Mouse (Mus musculus): Measurements from ENCODE around the gene Pfkfb3. TPM values are rescaled to one million over a fixed set of nuclear protein-coding genes. Genes with fewer than 3 reads are reported as not detected.
A peak's percentile ranks its signal among the peaks of the same experiment; 100 is the strongest.

The Pfkfb3 gene
- polyA plus RNA-seq, 1 experiment from 2014 or later, result 12.2 TPM

GRCm38 (mm10) chr2:11445722-11446121 is 108.2 kb downstream of the Pfkfb3 start:
- Histone ChIP-seq H3K9ac (replicated peaks; ENCODE audit: low read length) (no peak overlapping the region), H3K4me2 (ENCODE audit: low read depth, low read length) (no peak overlapping the region), H3K9me3 (replicated peaks; ENCODE audit: control insufficient read depth, low read length) (no peaks in the 10 kb centered on the region), H3K4me1 (ENCODE audit: control insufficient read depth, insufficient read depth, low read length) (no peaks in the 10 kb centered on the region), H3K27me3 (ENCODE audit: control insufficient read depth, insufficient read depth, low read length) (no peaks in the 10 kb centered on the region), H3K36me3 (replicated peaks; ENCODE audit: control insufficient read depth, insufficient read depth, low read depth, low read length) (no peaks in the 10 kb centered on the region), H3K27ac (replicated peaks; ENCODE audit: low read depth, low read length) (no peak overlapping the region), H3K4me3 (ENCODE audit: low read depth, low read length) (no peak overlapping the region)
- 83% methylated on average over 3 of the region's 3 CpGs for WGBS
- ATAC-seq (replicated peaks; ENCODE audit: insufficient number of reproducible peaks, low FRiP score, low TSS enrichment, low read depth) (no peak), DNase-seq (ENCODE audit: low spot score) (no peak)

DNA sequence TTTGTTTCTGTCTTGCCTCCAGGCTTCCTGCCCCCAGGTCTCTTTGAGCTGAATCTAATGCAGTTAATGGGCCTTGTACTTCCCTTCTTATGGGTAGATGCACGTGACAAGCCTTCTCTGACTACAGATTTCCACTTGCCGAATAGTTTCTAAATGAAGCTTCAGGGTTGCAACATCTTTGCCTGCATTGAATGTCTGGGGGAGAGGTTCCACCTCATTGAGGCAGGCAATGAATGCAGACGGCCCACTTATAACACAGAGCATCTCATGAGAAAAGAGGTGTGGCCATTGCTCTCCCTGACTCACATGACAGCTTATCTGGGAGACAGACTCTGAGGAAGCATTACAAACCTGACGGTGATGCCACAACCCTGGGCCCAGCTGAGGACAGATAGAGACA is 112.0 kb downstream of the Pfkfb3 start:
- no peak for ATAC-seq (replicated peaks; ENCODE audit: insufficient number of reproducible peaks, low FRiP score, low TSS enrichment, low read depth)
- no peak overlapping the region for H3K4me3 ChIP-seq (ENCODE audit: low read depth, low read length)
- H3K4me1 ChIP-seq (ENCODE audit: control insufficient read depth, insufficient read depth, low read length), result no peaks in the 10 kb centered on the region
- H3K36me3 ChIP-seq (replicated peaks; ENCODE audit: control insufficient read depth, insufficient read depth, low read depth, low read length), result no peaks in the 10 kb centered on the region
- WGBS, result 59% methylated on average over 4 of the region's 4 CpGs
- H3K9me3 ChIP-seq (replicated peaks; ENCODE audit: control insufficient read depth, low read length), result no peaks in the 10 kb centered on the region
- H3K27ac ChIP-seq (replicated peaks; ENCODE audit: low read depth, low read length), result no peak overlapping the region
- H3K4me2 ChIP-seq (ENCODE audit: low read depth, low read length), result no peak overlapping the region
- H3K9ac ChIP-seq (replicated peaks; ENCODE audit: low read length), result no peak overlapping the region
- no peak for DNase-seq (ENCODE audit: low spot score)
- H3K27me3 ChIP-seq (ENCODE audit: control insufficient read depth, insufficient read depth, low read length), result no peaks in the 10 kb centered on the region

- Histone ChIP-seq H3K4me1 (ENCODE audit: control insufficient read depth, insufficient read depth, low read length) (no peaks in the 10 kb centered on the region), H3K9ac (replicated peaks; ENCODE audit: low read length) (no peak overlapping the region), H3K9me3 (replicated peaks; ENCODE audit: control insufficient read depth, low read length) (no peaks in the 10 kb centered on the region), H3K4me2 (ENCODE audit: low read depth, low read length) (no peak overlapping the region), H3K36me3 (replicated peaks; ENCODE audit: control insufficient read depth, insufficient read depth, low read depth, low read length) (no peaks in the 10 kb centered on the region), H3K27me3 (ENCODE audit: control insufficient read depth, insufficient read depth, low read length) (no peaks in the 10 kb centered on the region), H3K27ac (replicated peaks; ENCODE audit: low read depth, low read length) (no peak overlapping the region), H3K4me3 (ENCODE audit: low read depth, low read length) (no peak overlapping the region)
- DNase-seq (ENCODE audit: low spot score) (no peak), ATAC-seq (replicated peaks; ENCODE audit: insufficient number of reproducible peaks, low FRiP score, low TSS enrichment, low read depth) (no peak)
- WGBS, result 83% methylated on average over 12 of the region's 12 CpGs
Measured at GRCm38 (mm10) chr2:11438231-11438954, 115.5 kb downstream of the Pfkfb3 start.

DNA sequence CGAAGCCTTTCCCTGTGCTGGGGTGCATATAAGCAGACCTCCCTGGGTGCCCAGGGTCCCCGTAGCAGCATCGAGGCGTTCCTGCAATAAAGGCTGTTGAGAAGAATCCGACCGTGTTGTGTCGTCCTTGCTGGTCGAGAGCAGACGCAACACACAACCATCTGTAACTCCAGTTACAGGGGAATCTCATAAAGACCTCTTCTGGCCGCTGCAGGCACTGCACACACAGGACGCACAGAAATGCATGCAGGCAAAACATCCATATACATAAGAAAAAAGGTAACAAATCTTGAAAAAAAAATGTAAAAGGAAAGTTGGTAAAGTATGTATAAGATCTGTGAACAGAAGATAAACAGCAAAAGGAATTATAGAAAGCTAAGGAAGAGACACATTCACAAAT is 117.5 kb downstream of the Pfkfb3 start:
- Histone ChIP-seq H3K27me3 (ENCODE audit: control insufficient read depth, insufficient read depth, low read length) (no peaks in the 10 kb centered on the region), H3K4me1 (ENCODE audit: control insufficient read depth, insufficient read depth, low read length) (no peaks in the 10 kb centered on the region), H3K36me3 (replicated peaks; ENCODE audit: control insufficient read depth, insufficient read depth, low read depth, low read length) (no peaks in the 10 kb centered on the region), H3K9ac (replicated peaks; ENCODE audit: low read length) (no peak overlapping the region), H3K27ac (replicated peaks; ENCODE audit: low read depth, low read length) (no peak overlapping the region), H3K4me2 (ENCODE audit: low read depth, low read length) (no peak overlapping the region), H3K4me3 (ENCODE audit: low read depth, low read length) (no peak overlapping the region), H3K9me3 (replicated peaks; ENCODE audit: control insufficient read depth, low read length) (no peaks in the 10 kb centered on the region)
- no peak for DNase-seq (ENCODE audit: low spot score)
- no peak for ATAC-seq (replicated peaks; ENCODE audit: insufficient number of reproducible peaks, low FRiP score, low TSS enrichment, low read depth)
- WGBS, result 93% methylated on average over 11 of the region's 11 CpGs

DNA sequence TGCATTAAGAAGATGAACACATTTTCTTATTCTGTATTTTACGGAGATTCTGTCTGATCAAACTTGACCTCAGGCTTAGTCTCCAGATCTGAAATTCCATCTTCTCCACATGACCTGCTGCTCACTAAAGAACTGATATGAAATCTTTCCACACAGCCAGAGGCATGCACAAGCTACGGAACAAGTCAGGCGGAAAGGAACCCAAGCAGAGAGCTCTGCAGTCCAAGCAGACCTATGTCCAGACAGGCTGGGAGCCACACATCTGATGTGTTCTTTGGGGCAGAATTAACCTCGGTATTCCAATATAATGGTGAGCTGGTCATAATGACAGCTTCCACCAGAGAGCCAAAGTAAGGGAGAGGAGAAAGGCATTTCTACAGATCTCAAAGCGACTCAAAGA is 120.5 kb downstream of the Pfkfb3 start:
- no peak overlapping the region for H3K9ac ChIP-seq (replicated peaks; ENCODE audit: low read length)
- no peak for ATAC-seq (replicated peaks; ENCODE audit: insufficient number of reproducible peaks, low FRiP score, low TSS enrichment, low read depth)
- WGBS, result 87% methylated on average over 5 of the region's 5 CpGs

GRCm38 (mm10) chr2:11429538-11429937 is 124.3 kb downstream of the Pfkfb3 start:
- Histone ChIP-seq H3K27ac (replicated peaks; ENCODE audit: low read depth, low read length) (no peak overlapping the region), H3K9me3 (replicated peaks; ENCODE audit: control insufficient read depth, low read length) (no peaks in the 10 kb centered on the region), H3K27me3 (ENCODE audit: control insufficient read depth, insufficient read depth, low read length) (no peaks in the 10 kb centered on the region), H3K36me3 (replicated peaks; ENCODE audit: control insufficient read depth, insufficient read depth, low read depth, low read length) (no peaks in the 10 kb centered on the region), H3K4me1 (ENCODE audit: control insufficient read depth, insufficient read depth, low read length) (no peaks in the 10 kb centered on the region), H3K4me3 (ENCODE audit: low read depth, low read length) (no peak overlapping the region), H3K9ac (replicated peaks; ENCODE audit: low read length) (no peak overlapping the region), H3K4me2 (ENCODE audit: low read depth, low read length) (no peak overlapping the region)
- ATAC-seq (replicated peaks; ENCODE audit: insufficient number of reproducible peaks, low FRiP score, low TSS enrichment, low read depth) (no peak), DNase-seq (ENCODE audit: low spot score) (peak; percentile 33)
- 33% methylated on average over 3 of the region's 3 CpGs for WGBS

More for the DNA sequence above, 120.5 kb downstream of the Pfkfb3 start:
- H3K9me3 ChIP-seq (replicated peaks; ENCODE audit: control insufficient read depth, low read length), result no peaks in the 10 kb centered on the region
- no peak overlapping the region for H3K4me3 ChIP-seq (ENCODE audit: low read depth, low read length)
- no peak overlapping the region for H3K27ac ChIP-seq (replicated peaks; ENCODE audit: low read depth, low read length)
- H3K4me1 ChIP-seq (ENCODE audit: control insufficient read depth, insufficient read depth, low read length), result no peaks in the 10 kb centered on the region
- no peak overlapping the region for H3K4me2 ChIP-seq (ENCODE audit: low read depth, low read length)
- no peaks in the 10 kb centered on the region for H3K36me3 ChIP-seq (replicated peaks; ENCODE audit: control insufficient read depth, insufficient read depth, low read depth, low read length)
- DNase-seq (ENCODE audit: low spot score), result no peak
- H3K27me3 ChIP-seq (ENCODE audit: control insufficient read depth, insufficient read depth, low read length), result no peaks in the 10 kb centered on the region

- DNase-seq (ENCODE audit: low spot score) (no peak), ATAC-seq (replicated peaks; ENCODE audit: insufficient number of reproducible peaks, low FRiP score, low TSS enrichment, low read depth) (no peak)
- H3K4me2 ChIP-seq (ENCODE audit: low read depth, low read length), result no peak overlapping the region
- 88% methylated on average over 4 of the region's 4 CpGs for WGBS
- no peak overlapping the region for H3K4me3 ChIP-seq (ENCODE audit: low read depth, low read length)
- no peaks in the 10 kb centered on the region for H3K4me1 ChIP-seq (ENCODE audit: control insufficient read depth, insufficient read depth, low read length)
- H3K9me3 ChIP-seq (replicated peaks; ENCODE audit: control insufficient read depth, low read length), result no peaks in the 10 kb centered on the region
- H3K27ac ChIP-seq (replicated peaks; ENCODE audit: low read depth, low read length), result no peak overlapping the region
- no peaks in the 10 kb centered on the region for H3K36me3 ChIP-seq (replicated peaks; ENCODE audit: control insufficient read depth, insufficient read depth, low read depth, low read length)
- H3K9ac ChIP-seq (replicated peaks; ENCODE audit: low read length), result no peak overlapping the region
- no peaks in the 10 kb centered on the region for H3K27me3 ChIP-seq (ENCODE audit: control insufficient read depth, insufficient read depth, low read length)
Measured at GRCm38 (mm10) chr2:11428621-11429020, 125.3 kb downstream of the Pfkfb3 start.

DNA sequence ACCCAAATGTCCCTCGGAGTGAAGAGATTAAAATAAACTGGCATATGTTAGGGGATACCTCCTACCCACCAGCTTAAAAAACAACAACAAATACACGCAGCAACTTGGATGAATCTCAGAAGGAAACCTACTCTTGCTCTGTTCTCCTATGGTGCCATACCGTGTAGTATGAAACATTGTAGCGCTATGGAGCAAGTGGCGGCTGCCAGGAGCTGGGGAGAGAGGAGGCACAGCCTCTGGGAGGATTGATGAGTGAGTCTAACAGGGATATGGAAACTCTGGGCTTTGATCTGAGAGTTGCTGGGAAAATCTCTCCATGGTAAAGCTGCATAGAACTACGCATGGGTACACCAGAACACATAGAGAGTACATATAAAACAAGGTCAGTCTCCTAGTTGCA is 126.3 kb downstream of the Pfkfb3 start:
- H3K9me3 ChIP-seq (replicated peaks; ENCODE audit: control insufficient read depth, low read length), result no peaks in the 10 kb centered on the region
- ATAC-seq (replicated peaks; ENCODE audit: insufficient number of reproducible peaks, low FRiP score, low TSS enrichment, low read depth), result no peak
- WGBS, result 86% methylated on average over 6 of the region's 6 CpGs
- no peak overlapping the region for H3K27ac ChIP-seq (replicated peaks; ENCODE audit: low read depth, low read length)
- H3K9ac ChIP-seq (replicated peaks; ENCODE audit: low read length), result no peak overlapping the region
- no peaks in the 10 kb centered on the region for H3K36me3 ChIP-seq (replicated peaks; ENCODE audit: control insufficient read depth, insufficient read depth, low read depth, low read length)
- DNase-seq (ENCODE audit: low spot score), result no peak
- no peak overlapping the region for H3K4me3 ChIP-seq (ENCODE audit: low read depth, low read length)
- no peaks in the 10 kb centered on the region for H3K4me1 ChIP-seq (ENCODE audit: control insufficient read depth, insufficient read depth, low read length)
- no peak overlapping the region for H3K4me2 ChIP-seq (ENCODE audit: low read depth, low read length)
- no peaks in the 10 kb centered on the region for H3K27me3 ChIP-seq (ENCODE audit: control insufficient read depth, insufficient read depth, low read length)
